Mouse (Mus musculus) regulatory T cell (primary cell): Measurements from ENCODE around the gene Acp2.

Source experiments
- in situ Hi-C: fragments of 300-600 bp; cut with MboI, MseI; formaldehyde crosslinking; loops from one replicate; pipeline ENCODE4 v1.15.1; 2025; ENCODE audit warnings: high pct_unique_total_duplicates

Acp2 gene

DNA sequence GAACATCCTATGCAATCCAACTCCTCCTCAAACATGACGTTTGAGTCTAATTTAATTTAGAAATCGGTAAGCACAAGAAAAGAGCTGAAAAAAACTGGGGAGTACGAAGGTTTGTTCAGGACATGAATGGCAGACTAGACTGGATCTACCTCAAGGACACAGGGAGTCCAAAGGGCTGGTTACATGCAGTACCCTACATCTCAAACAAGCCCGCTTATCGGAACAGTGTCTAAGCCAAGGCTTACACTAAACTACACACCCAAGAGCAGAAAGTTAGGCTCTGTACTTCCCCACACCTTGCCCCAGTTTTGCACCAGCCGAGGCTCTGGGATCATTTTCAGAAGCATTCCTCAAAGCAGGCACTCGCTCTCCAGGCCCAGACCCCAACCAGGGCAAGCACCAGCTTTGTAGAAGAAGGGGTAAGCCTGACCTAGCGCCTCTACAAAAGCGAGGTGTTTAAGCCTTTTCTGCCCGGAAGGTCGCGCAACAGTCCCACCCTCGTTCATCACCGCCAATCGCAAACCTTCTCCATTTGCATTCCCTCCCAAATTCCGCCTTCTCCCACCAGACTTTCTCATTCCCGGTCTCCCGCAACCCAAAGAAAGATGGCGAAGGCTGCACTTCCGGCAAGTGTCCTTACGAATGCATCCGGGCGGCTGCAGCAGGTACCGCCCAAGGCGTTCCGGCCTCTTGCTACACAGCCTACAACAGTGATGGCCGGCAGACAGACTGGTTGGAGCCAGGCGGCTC, at the start of gene Acp2, which contains the start of gene Nr1h3:
Gene Acp2 (plus strand): TSS at position 664 of the 750 bp plus-strand sequence.
Gene Nr1h3 (minus strand): TSS at position 613 of the 750 bp plus-strand sequence.
- in situ Hi-C loops: no loop called here

DNA sequence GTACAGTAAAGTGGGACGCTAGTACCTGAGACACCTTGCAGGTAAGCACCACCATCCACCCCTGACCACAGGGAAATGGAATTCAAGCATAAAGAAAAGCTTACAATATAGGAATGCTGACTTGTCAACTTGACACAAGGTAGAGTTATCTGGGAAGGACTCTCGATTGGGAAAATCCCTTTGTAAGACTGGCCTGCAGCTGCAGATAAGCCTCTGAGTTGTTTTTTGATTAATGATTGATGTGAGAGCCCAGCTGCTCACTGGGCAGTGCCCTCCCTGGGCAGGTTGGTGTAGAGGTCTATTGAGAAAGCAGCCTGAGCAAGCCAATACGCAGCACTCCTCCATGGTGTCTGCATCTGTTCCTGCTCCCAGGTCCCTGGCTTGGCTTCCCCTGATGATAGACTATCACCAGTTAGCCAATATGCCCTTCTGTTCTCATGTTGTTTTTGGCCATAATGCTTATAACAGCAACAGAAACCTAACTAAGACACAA, 49.8 kb upstream of the Acp2 start:
- in situ Hi-C loops: no loop called here

DNA sequence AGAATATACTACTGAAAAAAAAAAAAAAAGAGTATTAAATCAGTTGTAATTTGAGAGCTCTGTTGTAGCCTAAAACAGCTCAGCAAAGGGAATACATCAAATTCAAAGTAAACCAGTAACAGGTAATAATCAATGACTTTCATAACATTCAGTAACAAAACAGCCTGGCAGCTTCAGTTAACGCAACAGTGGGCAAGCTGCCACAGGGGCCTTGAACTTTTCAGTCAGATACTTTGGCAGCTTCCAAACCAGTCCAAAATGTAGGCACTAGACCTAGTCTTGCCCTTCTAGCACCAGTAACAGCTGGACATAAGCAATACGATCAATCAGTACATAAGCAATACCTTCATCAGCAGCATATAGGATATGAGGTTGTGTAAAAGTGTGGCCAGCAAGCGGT, 48.6 kb upstream of the Acp2 start:
- in situ Hi-C loops: no loop called here

DNA sequence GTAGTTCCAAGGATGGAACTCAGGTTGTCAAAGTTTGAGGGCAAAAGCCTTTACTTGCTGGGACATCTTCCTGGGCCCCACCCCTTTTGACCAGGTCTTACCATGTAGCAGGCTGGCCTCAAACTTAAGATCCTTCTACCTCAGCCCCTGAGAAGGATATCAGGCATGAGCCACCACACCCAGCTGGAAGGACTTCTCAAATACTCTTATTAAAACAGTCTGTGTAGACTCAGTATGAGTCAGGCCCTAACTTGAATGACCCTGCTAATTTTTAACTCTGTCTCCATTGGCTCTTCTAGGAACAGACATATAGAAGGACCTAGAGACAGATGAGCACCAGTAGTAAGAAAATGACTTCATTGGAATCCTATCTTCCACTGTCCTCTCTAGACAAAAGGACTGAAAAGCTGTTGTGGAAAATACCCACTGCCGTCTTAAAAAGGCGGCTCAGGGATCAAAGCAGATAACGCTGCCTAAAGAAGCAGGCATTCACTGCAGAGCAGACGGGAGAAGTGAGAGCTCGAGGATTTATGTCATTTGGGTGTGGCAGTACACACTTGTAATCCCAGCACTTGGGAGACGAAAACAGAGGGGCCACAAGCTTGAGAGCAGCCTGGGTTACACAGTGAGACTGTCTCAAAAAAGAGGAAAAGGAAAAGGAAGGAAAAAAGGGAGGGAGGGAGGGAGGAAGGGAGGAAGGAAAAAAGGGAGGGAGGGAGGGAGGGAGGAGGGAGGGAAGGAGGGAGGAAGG, 45.5 kb upstream of the Acp2 start:
- in situ Hi-C loops: no loop called here

DNA sequence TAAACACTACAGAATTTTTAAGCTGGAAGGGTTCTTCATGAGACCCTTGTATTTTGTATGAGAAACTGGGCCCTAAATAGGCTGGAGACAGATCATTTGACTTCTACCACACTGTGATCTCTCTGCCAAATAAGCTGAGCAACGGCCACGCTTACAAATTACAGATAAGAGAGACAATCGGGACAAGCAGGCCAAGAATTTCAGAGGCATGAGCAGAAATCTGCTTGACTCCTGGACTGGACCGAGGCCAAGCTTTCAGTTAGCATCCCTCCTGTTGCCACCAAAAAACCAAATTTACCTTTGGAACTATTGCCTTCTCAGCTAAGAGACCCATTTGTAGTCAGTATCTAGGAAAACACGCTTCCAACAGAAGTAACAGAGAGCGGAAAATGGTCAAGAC, 42.1 kb upstream of the Acp2 start:
- in situ Hi-C loops: loop anchor here (5.0 to 10.0 kb wide), 2 partner anchors 414 to 448 kb away; no protein-coding TSS in a partner anchor

DNA sequence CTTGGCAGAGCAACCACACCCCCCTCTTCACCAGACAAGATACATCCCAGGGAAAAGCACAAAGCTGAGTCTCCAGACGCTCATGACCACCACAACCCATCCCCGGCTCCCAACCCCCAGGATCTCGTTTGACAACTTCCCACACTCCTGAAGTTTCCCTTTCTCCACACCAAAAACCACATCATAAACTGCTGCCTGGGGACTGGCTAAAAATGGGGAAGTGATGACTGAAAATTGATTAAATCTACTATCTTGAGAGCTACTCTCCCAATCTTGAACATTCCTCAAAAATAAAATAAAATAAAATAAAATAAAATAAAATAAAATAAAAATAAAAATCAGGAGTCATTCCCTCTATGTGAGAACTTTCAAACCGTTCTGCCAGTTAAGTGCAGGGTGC, 39.7 kb upstream of the Acp2 start:
- in situ Hi-C loops: loop anchor here (5.0 to 10.0 kb wide), 2 partner anchors 412 to 451 kb away; no protein-coding TSS in a partner anchor

DNA sequence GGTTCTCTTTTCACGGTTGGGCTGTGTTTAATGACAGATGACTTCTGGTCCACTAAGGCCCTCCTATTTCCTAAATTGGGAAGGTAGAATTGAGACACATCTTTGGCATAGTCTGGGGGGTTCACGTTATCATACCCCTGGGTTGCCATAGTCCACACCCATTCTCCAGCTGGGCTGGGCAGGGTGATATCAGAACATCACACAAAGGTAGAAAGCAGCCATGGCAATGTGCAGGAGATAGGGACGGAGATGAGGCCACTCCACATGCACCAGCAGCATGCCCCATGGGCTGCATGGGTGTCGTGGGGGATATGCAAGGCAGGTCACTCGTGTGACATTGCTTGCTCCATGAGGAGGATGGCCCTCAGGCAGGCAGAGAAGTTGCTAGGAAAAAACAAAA, 39.2 kb upstream of the Acp2 start:
- in situ Hi-C loops: loop anchor here (5.0 to 10.0 kb wide), 2 partner anchors 411 to 451 kb away; no protein-coding TSS in a partner anchor

DNA sequence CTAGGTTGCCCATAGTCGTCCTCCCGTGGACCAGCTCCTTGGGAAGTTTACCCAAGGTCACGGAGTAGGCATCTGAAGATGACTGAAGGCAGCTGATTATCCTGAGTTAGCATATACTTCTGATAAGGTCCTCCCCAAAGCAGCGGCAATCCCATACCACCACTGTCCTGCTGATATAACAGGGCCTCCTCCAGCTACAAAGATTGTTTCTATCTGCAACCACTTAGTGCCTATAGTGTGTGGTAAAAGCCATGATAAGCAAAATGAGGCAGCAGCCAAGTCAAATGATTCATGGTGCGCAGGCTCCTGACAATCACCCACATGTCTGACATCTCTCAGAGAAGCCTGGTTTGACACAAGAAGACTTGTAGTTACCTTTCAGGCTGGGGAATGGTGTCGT, 37.7 kb upstream of the Acp2 start:
- in situ Hi-C loops: loop anchor here (5.0 to 10.0 kb wide), 2 partner anchors 410 to 453 kb away; no protein-coding TSS in a partner anchor

DNA sequence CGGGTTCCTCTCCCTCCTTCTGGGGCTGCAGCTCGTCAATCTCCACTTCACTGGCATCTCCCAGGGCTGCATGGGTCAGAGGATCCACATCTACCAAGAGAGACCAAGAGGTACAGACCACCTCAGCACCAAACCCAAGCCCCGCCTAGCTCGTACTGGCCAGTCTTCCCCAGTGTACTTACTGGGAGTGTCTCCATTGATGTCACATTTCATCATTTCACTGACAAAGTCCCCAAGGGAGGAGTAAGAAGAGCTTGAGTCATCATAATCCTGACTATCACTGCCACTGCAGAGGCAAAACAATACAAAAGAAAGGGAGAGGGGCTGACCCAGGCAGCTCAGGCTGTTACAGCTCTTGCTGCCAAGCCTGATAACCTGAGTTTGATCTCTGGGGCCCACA, 35.1 kb upstream of the Acp2 start:
- in situ Hi-C loops: loop anchor here (10.0 kb wide), 1 partner anchor 407 kb away; no protein-coding TSS in a partner anchor

DNA sequence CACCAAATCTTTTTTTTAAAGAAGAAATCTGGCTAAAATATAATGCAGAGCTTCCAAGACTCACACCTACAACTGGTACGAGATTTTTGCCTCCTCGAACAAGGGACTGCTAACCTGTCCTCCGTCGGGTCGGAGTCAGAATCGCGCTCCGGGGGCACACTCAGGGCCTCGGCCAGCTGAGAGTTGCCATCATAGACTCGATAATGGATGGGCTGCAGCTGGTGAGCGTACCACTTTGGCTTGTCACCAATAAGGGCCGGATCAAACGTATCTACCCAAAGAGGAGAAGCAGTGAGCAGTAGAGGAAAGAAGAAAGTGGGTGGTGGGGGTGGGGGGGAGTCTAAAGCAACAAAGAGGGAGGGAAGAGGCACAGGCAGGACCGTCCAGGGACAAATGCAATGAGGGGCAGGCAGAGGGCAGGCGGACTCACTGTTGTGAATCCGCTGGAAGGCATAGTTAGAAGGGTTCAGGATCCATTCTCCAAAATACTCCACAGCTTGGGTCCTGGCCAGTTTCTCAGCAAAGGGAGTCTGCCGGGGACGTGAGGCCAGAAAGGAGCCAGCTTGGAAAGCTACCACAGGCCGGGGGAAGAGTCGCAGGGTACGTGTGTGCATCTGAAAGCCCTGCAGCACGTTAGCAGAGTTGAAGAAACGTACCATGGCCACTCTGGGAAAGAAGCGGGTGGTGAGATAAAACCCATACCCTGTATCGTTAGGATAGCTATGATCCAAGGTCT, 32.9 kb upstream of the Acp2 start:
- in situ Hi-C loops: loop anchor here (10.0 kb wide), 1 partner anchor 405 kb away; no protein-coding TSS in a partner anchor

DNA sequence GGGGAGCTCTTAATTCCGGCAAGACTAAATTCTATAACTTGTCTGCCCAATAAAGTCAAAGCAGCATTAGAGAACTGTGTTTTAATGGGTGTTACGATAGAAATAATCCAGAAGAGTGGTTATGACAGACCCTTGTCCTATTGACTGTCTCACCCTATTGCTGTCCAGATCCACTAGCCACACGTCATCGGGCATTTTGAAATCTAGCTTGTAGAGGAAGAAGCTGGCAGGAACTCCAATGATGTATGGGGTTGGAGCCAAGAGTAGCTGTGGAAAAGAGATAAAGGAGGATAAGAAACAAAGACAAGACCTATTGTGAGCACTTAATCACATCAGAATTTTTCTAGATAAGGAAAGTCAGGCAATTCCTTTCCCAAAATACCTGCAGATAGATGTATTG, 27.2 kb upstream of the Acp2 start:
- in situ Hi-C loops: no loop called here

DNA sequence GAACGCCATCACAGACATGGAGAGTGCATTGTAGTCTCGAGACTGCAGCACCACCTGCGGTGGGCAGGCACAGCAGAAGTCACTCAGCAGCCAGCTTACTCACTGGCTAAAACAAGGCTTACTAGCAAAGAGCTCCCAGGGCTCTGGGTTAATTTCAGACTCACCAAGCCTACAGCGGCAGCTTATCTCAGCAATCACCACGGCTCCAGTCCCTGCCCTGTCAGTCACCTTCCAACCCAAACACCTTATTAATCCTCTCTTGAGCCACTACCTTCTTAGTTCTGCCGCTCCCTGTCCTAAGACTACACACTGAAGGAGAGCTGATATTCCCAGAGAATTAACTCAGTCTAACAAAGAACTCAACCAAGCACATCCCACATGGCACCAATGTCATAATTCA, 26.5 kb upstream of the Acp2 start:
- in situ Hi-C loops: no loop called here

DNA sequence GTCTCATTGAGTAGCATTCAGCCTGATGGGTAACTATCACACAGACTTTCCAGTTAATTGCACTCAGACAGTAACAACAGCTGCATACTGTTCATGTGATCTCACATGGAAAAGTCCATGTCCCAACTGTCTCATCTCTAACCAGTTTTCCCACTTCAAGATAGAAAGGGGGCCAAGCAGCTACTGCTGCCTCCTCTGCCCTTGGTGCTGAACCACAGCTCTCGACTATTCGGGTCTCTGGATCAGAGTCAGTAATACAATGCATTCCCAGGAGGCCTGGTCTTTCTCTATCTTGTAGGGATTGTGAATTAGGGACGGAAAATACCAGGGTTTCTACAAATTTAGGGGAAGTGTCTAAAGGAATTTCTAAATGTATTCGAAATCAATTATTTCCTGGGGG, 22.9 kb upstream of the Acp2 start:
- in situ Hi-C loops: no loop called here

DNA sequence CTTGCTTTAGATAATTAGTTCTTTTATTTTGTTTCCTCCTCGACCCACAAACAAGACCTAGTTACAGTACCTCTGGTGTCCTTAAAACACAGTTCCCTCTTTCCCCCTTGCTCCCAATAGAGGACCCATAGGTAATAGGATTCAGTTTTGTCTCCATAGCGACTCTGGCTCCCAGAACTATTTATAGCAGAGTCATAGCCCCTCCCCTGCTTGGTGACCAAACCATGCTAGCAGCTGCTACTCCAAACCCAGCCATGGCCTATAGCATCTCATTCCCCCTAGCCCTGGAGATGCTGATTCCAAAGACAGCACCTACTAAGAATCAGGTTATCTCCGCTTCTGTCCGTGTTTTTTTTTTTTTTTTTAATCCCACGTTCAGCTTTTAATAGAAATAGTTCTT, 22.0 kb upstream of the Acp2 start:
- in situ Hi-C loops: no loop called here

DNA sequence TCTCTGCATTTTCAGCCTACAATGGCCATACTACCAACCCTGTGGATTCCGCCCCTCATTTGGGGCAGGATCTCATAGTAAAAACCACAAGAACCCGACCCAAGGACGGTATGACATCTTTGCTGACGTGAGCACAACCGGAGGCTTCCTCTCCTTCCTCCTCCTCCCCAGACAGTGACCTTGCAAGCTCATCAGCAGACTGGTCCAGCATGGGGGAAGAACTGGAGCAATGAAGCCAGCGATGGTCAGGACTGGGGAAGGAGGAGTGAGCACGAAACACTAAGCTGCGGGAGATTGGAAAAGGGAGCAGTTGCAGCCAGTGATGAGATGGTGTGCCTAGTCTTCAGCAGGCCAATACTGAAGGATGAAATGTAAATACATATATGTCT, 20.7 kb upstream of the Acp2 start:
- in situ Hi-C loops: no loop called here

DNA sequence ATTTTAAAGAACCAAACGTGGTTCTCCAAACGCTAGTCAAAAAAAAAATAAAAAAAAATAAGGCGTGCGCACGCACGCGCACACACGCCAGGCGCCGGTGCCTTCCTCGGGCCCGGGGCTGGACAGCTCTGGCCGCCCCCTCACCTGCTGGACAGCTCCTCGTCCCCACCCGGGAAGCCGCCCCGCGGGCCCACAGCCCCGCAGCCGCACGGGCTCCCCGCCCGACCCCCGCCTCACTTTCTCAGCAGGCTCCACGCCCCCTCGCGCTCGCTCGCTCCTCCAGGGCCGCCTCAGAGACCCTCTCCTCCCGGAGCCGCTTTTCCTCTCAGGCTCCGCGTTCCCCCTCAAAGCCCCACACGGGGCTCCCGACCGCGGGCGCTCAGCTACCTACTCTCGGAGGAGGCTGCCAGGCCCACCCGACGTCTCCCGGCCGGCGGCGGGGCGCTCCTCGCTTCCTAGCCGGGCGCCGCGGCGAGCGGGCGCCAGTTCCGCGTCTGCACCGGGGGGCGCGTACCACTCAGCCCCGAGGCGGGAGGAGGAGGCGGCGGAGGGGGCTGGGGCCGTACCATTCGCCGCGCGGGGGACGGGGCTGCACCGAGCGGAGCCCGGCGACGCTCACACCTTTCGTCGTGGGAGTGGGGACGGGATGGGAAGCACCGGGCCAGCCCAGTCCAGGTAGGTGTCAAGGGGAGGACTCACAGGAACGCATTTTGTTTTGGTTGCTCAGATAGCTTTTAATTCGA, 20.1 kb upstream of the Acp2 start:
- in situ Hi-C loops: no loop called here

DNA sequence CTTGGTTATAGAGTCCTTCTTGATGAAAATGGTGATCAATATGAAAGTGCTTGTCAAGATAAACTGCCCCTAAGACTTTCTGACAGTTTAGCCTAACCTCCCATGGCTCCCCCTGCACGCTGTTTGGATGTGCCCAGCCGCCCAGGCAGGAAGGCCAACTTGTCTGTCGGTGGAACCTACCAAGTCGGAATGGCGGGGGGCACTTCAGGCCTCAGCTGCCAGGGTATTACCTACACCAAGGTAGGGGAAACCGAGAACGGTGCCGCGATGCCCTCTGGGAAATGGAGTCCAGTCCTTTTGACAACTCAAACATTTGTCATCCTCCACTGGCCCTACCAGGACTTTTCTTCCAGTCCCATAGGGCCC, 19.6 kb upstream of the Acp2 start:
- in situ Hi-C loops: no loop called here

DNA sequence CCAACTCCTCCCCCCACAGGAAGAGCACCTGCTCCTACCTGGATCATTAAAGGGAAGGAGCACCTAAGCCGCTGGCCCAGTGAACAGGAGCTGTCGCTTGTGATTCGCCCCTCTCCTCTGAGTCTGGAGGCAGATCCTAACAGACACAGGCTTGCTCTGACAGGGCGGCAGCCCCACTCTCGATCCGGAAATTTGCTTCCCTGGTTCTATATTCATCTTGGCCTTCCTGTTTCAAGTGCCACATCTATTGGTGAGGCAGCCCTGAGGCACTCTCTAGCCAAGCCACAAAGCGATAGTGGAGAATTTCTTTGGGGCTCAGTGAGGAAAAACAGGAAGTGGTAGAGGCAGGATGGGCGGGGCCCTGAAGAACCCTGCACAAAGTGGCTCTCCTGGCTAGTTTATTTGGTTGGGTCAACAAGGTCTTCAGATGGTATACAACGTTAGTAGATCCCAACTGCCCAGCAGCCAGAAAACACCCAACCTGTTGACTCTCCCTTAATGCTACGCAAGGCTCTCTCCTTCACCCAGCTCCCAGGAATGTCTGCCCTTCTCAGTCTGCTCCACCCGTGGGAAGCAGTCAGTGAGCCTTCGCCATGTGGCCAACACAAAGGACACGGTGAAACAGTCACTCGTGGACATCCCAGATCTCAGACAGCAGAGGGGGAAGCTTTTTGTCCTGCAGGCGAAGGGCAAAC, 18.8 kb upstream of the Acp2 start, which contains the start of gene Madd:
Gene Madd (minus strand): TSS at position 127 of the 695 bp plus-strand sequence.
- in situ Hi-C loops: no loop called here

DNA sequence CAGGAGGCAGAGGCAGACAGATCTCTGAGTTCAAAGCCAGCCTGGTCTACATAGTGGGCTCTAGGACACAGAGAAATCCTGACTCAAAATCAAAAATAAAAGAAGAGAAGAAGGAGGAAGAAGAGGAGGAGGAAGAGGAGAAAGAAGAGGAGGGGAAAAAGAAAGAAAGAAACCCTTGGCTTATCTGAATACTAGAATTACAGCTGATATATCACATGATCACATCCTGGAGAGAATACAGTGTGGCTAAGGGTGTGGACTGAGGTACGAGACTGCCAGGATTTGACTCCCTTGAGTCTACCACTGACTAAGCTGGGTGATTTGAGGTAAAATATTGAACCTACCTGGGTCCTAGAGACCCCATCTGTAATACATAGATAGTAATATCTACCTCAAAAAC, 16.5 kb upstream of the Acp2 start:
- in situ Hi-C loops: no loop called here

DNA sequence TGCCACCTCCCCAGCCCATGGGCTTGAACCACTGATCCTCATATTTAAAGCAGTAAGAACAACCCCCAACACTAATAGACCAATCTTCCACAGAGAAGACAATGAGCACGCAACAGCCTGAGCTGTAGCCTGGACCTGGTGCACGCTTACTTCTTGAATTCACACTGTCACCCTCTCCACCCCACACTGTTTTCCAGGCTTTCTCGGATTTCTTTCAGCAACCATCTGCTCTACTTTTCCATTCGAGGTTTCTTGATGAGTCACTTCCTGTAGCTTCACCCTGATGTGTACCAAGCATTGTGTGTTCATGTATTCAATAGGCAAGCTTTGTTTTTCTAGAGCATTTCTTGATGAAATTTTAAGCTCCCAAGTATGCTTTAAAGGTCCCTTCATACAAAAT, 15.3 kb upstream of the Acp2 start:
- in situ Hi-C loops: no loop called here
